Mouse (Mus musculus): ENCODE data around the gene St8sia2. TPM values are rescaled to one million over a fixed set of nuclear protein-coding genes. Genes with fewer than 3 reads are reported as not detected.
A peak's percentile ranks its signal among the peaks of the same experiment; 100 is the strongest.
"Not testable (repeated sequence)": the region's sequence is repeated elsewhere in the genome, so short reads cannot be mapped to it uniquely, and the experiment has no call there.

The St8sia2 gene
- polyA plus RNA-seq, 1 experiment from 2014 or later: 86.3 TPM

DNA sequence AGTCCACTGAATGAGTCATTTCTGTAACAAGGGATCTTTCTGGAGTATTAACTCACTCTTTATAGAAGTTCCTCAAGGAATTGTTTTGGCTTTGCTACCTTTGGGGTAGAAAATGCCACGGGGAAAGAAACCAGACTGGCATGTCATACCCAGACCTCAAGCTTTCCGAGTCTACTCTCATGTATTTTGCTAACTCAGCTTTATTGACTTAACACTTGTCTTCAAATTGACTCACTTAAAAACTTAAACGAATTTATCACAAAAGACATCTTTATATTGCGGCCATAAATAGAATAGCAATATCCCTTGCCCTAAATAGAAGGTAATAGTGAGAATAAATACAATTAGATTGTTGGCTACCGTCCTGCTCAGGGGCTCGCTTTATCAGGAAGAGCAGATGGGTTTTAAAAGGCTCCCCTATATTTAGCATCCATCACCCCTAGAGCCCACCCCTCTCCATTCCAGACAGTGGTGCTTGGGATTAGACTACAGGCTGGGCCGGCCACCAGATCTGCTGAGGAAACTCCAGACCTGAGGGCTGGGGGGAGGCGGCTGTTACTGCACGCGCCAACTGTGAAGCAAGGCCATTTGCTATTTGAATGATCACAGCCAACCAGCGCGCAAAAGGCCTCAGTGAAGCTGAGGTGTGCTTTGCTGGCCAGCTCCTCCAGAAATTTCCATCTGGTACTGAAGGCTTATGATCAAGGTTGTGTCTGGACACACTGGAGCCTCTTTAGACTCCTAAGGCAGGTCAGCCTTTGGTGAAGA lies 12.6 kb downstream of the St8sia2 start:
- H3K27ac ChIP-seq (ENCODE audit: low read length): no peak overlapping the region
- H3K4me1 ChIP-seq (replicated peaks; ENCODE audit: control insufficient read depth, insufficient read depth, low read length): peaks cover 10% of the 10 kb centered on the region
- peaks cover 3% of the 10 kb centered on the region; the same call in 1 of the 2 replicates for H3K36me3 ChIP-seq (ENCODE audit: control insufficient read depth, insufficient read depth)
- no peak overlapping the region for H3K9ac ChIP-seq (replicated peaks; ENCODE audit: low read depth, low read length)
- H3K27me3 ChIP-seq (replicated peaks; ENCODE audit: control insufficient read depth, insufficient read depth, low read length): no peaks in the 10 kb centered on the region
- 86% methylated on average over 12 of the region's 12 CpGs for WGBS
- no peaks in the 10 kb centered on the region for H3K9me3 ChIP-seq (ENCODE audit: control insufficient read depth, low read length)
- no peak for ATAC-seq
- no peak overlapping the region for H3K4me2 ChIP-seq (ENCODE audit: low read length)
- no peak overlapping the region for H3K4me3 ChIP-seq (replicated peaks; ENCODE audit: low read length)

DNA sequence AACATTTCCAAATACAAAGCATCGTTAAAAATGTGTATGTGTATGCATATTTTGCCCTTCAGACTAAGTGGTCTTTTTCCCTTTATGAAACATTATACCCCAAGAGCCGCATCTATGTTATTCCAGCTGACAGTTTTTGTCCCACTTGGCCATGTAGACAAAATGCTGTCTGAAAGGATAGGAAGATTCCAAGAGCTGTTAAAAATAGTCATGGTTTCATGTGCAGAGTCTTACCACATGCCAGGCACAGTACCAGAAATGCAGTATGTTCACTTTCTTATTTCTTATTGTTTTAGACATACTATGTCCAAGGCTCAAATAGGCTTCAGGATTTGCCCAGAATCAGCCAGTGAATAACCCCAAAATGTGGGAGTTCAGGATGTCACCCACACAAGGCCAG lies 24.1 kb downstream of the St8sia2 start:
- H3K27me3 ChIP-seq (replicated peaks; ENCODE audit: control insufficient read depth, insufficient read depth, low read length): no peaks in the 10 kb centered on the region
- no peaks in the 10 kb centered on the region; the same call in 1 of the 2 replicates for H3K36me3 ChIP-seq (ENCODE audit: control insufficient read depth, insufficient read depth)
- H3K4me3 ChIP-seq (replicated peaks; ENCODE audit: low read length): no peak overlapping the region
- no peak overlapping the region for H3K4me2 ChIP-seq (ENCODE audit: low read length)
- ATAC-seq: no peak
- H3K27ac ChIP-seq (ENCODE audit: low read length): no peak overlapping the region; the same call in 1 of the 2 replicates
- no peak overlapping the region for H3K9ac ChIP-seq (replicated peaks; ENCODE audit: low read depth, low read length)
- H3K4me1 ChIP-seq (replicated peaks; ENCODE audit: control insufficient read depth, insufficient read depth, low read length): peaks cover 8% of the 10 kb centered on the region
- no peaks in the 10 kb centered on the region for H3K9me3 ChIP-seq (ENCODE audit: control insufficient read depth, low read length)
- 78% methylated on average over 2 of the region's 2 CpGs for WGBS

DNA sequence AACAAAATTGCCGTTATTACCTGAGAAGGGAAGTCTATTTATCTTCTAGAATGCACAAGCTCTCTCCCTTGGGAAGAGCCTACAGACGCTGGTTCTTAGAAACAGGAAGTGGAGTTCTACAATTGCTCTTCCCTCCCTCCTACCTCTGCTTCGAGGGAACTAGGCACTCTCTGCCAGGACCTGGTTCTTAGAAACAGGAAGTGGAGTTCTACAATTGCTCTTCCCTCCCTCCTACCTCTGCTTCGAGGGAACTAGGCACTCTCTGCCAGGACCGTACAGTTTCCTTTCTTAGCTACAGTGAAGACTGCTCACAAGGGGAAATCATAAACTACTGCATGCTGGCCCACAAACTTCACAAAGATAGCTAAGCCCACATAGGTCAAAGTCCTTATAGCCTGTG lies 41.3 kb downstream of the St8sia2 start:
- not testable (repeated sequence) for H3K4me2 ChIP-seq (ENCODE audit: low read length); H3K27me3 ChIP-seq (replicated peaks; ENCODE audit: control insufficient read depth, insufficient read depth, low read length); H3K9me3 ChIP-seq (ENCODE audit: control insufficient read depth, low read length); ATAC-seq; H3K9ac ChIP-seq (replicated peaks; ENCODE audit: low read depth, low read length); H3K27ac ChIP-seq (ENCODE audit: low read length); H3K4me3 ChIP-seq (replicated peaks; ENCODE audit: low read length); H3K4me1 ChIP-seq (replicated peaks; ENCODE audit: control insufficient read depth, insufficient read depth, low read length)
- 84% methylated on average over 5 of the region's 5 CpGs for WGBS
- peaks cover 21% of the 10 kb centered on the region for H3K36me3 ChIP-seq (ENCODE audit: control insufficient read depth, insufficient read depth)

DNA sequence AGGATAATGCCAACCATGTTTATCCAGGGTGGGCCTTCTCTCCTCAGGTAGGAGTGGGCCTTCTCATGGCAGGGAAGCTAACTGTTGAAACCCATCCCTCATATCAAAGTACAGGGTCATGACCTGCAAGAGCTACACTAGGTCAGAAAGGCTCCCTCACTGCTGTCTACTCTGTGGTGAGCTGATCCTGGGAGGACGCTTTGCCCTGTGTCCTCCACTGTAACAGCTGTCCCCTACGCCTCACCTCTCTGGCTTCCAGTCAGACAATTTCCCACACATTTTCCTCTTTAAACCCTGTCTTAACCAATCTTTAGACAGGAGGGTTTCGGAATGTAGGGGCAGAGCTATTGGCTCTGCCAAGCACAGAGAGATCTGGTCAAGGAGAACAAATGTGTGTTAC lies 48.3 kb downstream of the St8sia2 start:
- no peak overlapping the region for H3K4me3 ChIP-seq (replicated peaks; ENCODE audit: low read length)
- no peak; the same call in 1 of the 2 replicates for ATAC-seq
- H3K27me3 ChIP-seq (replicated peaks; ENCODE audit: control insufficient read depth, insufficient read depth, low read length): no peaks in the 10 kb centered on the region
- WGBS: 94% methylated on average over 3 of the region's 3 CpGs
- no peaks in the 10 kb centered on the region for H3K9me3 ChIP-seq (ENCODE audit: control insufficient read depth, low read length)
- no peak overlapping the region for H3K9ac ChIP-seq (replicated peaks; ENCODE audit: low read depth, low read length)
- H3K36me3 ChIP-seq (ENCODE audit: control insufficient read depth, insufficient read depth): peaks cover 39% of the 10 kb centered on the region
- no peak overlapping the region for H3K4me2 ChIP-seq (ENCODE audit: low read length)
- no peaks in the 10 kb centered on the region for H3K4me1 ChIP-seq (replicated peaks; ENCODE audit: control insufficient read depth, insufficient read depth, low read length)
- H3K27ac ChIP-seq (ENCODE audit: low read length): no peak overlapping the region

DNA sequence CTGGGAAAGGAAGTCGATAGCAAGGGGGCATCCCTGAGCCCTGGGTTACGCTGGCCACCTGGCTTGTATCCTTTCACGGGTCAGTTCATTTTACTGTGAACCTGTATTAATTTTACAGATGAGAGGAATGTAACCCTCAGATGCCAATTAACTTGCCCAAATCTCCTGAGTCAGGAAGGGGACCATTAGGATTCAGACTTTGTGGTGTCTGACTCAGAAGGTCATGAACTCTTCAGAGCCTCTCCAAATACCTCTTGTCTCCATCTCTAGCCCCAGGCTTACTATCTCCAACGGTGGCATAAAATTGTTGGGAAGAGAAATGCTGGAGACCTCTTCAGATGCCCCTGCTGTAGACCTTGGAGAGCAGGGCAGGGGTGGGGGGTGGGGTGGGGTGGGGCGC lies 51.1 kb downstream of the St8sia2 start:
- Histone ChIP-seq H3K4me2 (ENCODE audit: low read length) (no peak overlapping the region), H3K9me3 (ENCODE audit: control insufficient read depth, low read length) (no peaks in the 10 kb centered on the region), H3K9ac (replicated peaks; ENCODE audit: low read depth, low read length) (no peak overlapping the region), H3K4me3 (replicated peaks; ENCODE audit: low read length) (no peak overlapping the region), H3K27me3 (replicated peaks; ENCODE audit: control insufficient read depth, insufficient read depth, low read length) (no peaks in the 10 kb centered on the region), H3K36me3 (ENCODE audit: control insufficient read depth, insufficient read depth) (peaks cover 58% of the 10 kb centered on the region), H3K27ac (ENCODE audit: low read length) (no peak overlapping the region), H3K4me1 (replicated peaks; ENCODE audit: control insufficient read depth, insufficient read depth, low read length) (no peaks in the 10 kb centered on the region)
- no peak for ATAC-seq
- 86% methylated on average over 5 of the region's 5 CpGs for WGBS

DNA sequence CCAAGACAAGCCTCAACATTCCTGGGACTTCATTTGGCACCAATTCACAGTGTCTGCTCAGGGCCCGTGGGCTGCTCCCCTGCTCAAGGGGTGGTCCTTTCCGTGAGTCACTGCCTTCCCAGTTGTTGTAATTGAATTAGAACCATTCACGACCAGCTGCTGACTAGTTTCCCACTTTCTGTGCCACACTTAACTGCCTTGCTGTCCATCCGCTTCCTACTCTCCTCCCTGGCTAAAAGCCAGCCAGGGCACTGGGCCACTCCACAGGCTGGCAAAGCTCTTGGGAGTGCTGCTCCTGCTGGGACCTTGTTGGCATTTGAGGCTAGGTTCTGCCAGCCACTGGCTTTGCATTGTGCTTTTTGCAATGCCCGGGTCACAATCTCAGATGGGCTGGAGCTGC lies 59.0 kb downstream of the St8sia2 start:
- Histone ChIP-seq H3K27ac (ENCODE audit: low read length) (no peak overlapping the region), H3K36me3 (ENCODE audit: control insufficient read depth, insufficient read depth) (peaks cover 41% of the 10 kb centered on the region), H3K9me3 (ENCODE audit: control insufficient read depth, low read length) (no peaks in the 10 kb centered on the region), H3K27me3 (replicated peaks; ENCODE audit: control insufficient read depth, insufficient read depth, low read length) (no peaks in the 10 kb centered on the region), H3K4me1 (replicated peaks; ENCODE audit: control insufficient read depth, insufficient read depth, low read length) (no peaks in the 10 kb centered on the region; the same call in 1 of the 2 replicates), H3K4me2 (ENCODE audit: low read length) (no peak overlapping the region), H3K9ac (replicated peaks; ENCODE audit: low read depth, low read length) (no peak overlapping the region), H3K4me3 (replicated peaks; ENCODE audit: low read length) (no peak overlapping the region)
- WGBS: 28% methylated on average over 5 of the region's 5 CpGs
- 0 out of 2 replicates have a peak, but pooled peaks have one; percentile 22 for ATAC-seq

DNA sequence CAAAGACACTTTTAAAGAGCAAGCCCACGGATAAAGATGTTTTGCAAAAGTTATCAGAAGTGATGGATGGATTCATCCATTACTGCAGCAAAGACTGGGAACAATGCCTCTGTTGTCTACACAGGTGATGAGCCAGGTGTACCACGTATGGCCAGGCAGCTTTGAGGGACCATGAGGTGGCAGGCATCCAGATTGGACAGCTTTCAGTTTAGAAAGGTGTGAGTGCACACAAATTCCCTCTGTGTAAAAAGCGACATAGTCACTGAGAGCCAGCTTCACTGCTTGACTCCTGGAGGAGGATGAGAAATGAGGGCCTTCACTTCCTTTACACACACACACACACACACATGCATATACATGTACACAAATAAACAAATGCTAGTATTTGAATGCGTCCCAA lies 60.4 kb downstream of the St8sia2 start:
- Histone ChIP-seq H3K4me2 (ENCODE audit: low read length) (no peak overlapping the region), H3K9ac (replicated peaks; ENCODE audit: low read depth, low read length) (no peak overlapping the region), H3K27me3 (replicated peaks; ENCODE audit: control insufficient read depth, insufficient read depth, low read length) (no peaks in the 10 kb centered on the region), H3K4me1 (replicated peaks; ENCODE audit: control insufficient read depth, insufficient read depth, low read length) (no peaks in the 10 kb centered on the region; the same call in 1 of the 2 replicates), H3K9me3 (ENCODE audit: control insufficient read depth, low read length) (no peaks in the 10 kb centered on the region), H3K36me3 (ENCODE audit: control insufficient read depth, insufficient read depth) (peaks cover 33% of the 10 kb centered on the region), H3K27ac (ENCODE audit: low read length) (no peak overlapping the region), H3K4me3 (replicated peaks; ENCODE audit: low read length) (no peak overlapping the region)
- no peak; the same call in 1 of the 2 replicates for ATAC-seq
- 68% methylated on average over 4 of the region's 4 CpGs for WGBS

DNA sequence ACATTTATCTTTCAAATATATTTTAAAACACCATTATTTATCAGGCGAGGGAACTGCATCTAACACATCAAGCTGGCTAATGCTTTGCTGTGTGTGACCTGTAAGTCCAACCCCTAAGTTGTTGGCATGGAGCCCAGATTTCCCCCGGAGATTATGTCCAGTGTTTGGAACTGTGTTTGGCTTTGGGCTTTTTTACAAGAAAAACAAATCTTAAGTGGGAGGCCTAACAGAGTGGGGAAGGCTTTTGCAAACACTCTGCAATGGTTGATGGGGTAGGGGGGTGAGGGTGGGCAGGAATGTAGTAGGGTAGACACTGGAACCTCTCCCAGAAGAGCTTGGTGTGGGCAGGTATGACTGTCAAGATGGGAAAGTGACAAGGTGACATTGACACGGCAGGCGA lies 71.8 kb downstream of the St8sia2 start:
- H3K9ac ChIP-seq (replicated peaks; ENCODE audit: low read depth, low read length): no peak overlapping the region
- H3K4me3 ChIP-seq (replicated peaks; ENCODE audit: low read length): no peak overlapping the region
- H3K9me3 ChIP-seq (ENCODE audit: control insufficient read depth, low read length): no peaks in the 10 kb centered on the region
- ATAC-seq: peak; percentile 39
- peaks cover 35% of the 10 kb centered on the region for H3K36me3 ChIP-seq (ENCODE audit: control insufficient read depth, insufficient read depth)
- no peak overlapping the region for H3K4me2 ChIP-seq (ENCODE audit: low read length)
- H3K27me3 ChIP-seq (replicated peaks; ENCODE audit: control insufficient read depth, insufficient read depth, low read length): no peaks in the 10 kb centered on the region
- peaks cover 13% of the 10 kb centered on the region for H3K4me1 ChIP-seq (replicated peaks; ENCODE audit: control insufficient read depth, insufficient read depth, low read length)
- no peak overlapping the region for H3K27ac ChIP-seq (ENCODE audit: low read length)
- 25% methylated on average over 4 of the region's 4 CpGs for WGBS

DNA sequence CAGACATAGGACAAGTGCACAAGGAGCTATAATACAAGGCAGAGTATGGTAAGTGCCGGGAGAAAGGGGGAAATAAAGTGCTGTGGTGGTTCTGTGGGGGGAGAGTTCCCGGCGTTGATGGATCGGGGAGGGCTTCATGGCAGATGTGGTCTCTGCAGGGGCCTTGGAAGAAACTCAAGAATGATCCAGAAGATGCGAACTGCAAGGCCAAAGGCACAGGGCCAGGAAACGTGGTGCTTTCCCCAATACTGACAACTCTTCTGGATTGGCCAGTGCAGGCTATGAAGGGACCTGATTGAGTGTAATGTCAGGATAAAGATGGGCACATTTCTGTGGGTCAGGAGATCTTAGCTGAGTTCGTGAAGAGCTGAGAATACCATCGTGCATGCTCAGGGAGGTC lies 74.3 kb downstream of the St8sia2 start:
- peaks cover 13% of the 10 kb centered on the region for H3K4me1 ChIP-seq (replicated peaks; ENCODE audit: control insufficient read depth, insufficient read depth, low read length)
- H3K27ac ChIP-seq (ENCODE audit: low read length): no peak overlapping the region
- no peaks in the 10 kb centered on the region for H3K9me3 ChIP-seq (ENCODE audit: control insufficient read depth, low read length)
- H3K36me3 ChIP-seq (ENCODE audit: control insufficient read depth, insufficient read depth): peaks cover 20% of the 10 kb centered on the region
- ATAC-seq: no peak
- H3K27me3 ChIP-seq (replicated peaks; ENCODE audit: control insufficient read depth, insufficient read depth, low read length): no peaks in the 10 kb centered on the region
- no peak overlapping the region for H3K4me3 ChIP-seq (replicated peaks; ENCODE audit: low read length)
- no peak overlapping the region for H3K4me2 ChIP-seq (ENCODE audit: low read length)
- no peak overlapping the region for H3K9ac ChIP-seq (replicated peaks; ENCODE audit: low read depth, low read length)
- 91% methylated on average over 8 of the region's 8 CpGs for WGBS

Data from forebrain, embryonic 16.5 days (tissue).